Mouse (Mus musculus): Measurements from ENCODE around the gene Itgav. TPM values are rescaled to one million over a fixed set of nuclear protein-coding genes. Genes with fewer than 3 reads are reported as not detected.

The Itgav gene
- polyA plus RNA-seq, 1 experiment from 2014 or later: 76.8 TPM

GRCm38 (mm10) chr2:83766058-83766457, 41.9 kb downstream of the Itgav start:
- peaks cover 7% of the 10 kb centered on the region for H3K36me3 ChIP-seq (ENCODE audit: control insufficient read depth, insufficient read depth, low read length)
- no peak overlapping the region for H3K9ac ChIP-seq (ENCODE audit: low read length)
- H3K4me1 ChIP-seq (ENCODE audit: control insufficient read depth, insufficient read depth, low read length): no peaks in the 10 kb centered on the region
- H3K27me3 ChIP-seq (ENCODE audit: control insufficient read depth, insufficient read depth, low read length): no peaks in the 10 kb centered on the region
- H3K4me2 ChIP-seq (ENCODE audit: low read depth, low read length): no peak overlapping the region
- no peak for ATAC-seq (ENCODE audit: insufficient read depth, low FRiP score)
- H3K27ac ChIP-seq (ENCODE audit: low read length): no peak overlapping the region
- no peak overlapping the region for H3K4me3 ChIP-seq (replicated peaks; ENCODE audit: low read length)
- 45% methylated on average over 6 of the region's 6 CpGs for WGBS
- H3K9me3 ChIP-seq (replicated peaks; ENCODE audit: control insufficient read depth, low read length): no peaks in the 10 kb centered on the region

- Histone ChIP-seq H3K4me1 (ENCODE audit: control insufficient read depth, insufficient read depth, low read length) (no peaks in the 10 kb centered on the region), H3K27me3 (ENCODE audit: control insufficient read depth, insufficient read depth, low read length) (no peaks in the 10 kb centered on the region), H3K4me3 (replicated peaks; ENCODE audit: low read length) (no peak overlapping the region), H3K9ac (ENCODE audit: low read length) (no peak overlapping the region), H3K4me2 (ENCODE audit: low read depth, low read length) (no peak overlapping the region), H3K9me3 (replicated peaks; ENCODE audit: control insufficient read depth, low read length) (no peaks in the 10 kb centered on the region), H3K27ac (ENCODE audit: low read length) (no peak overlapping the region), H3K36me3 (ENCODE audit: control insufficient read depth, insufficient read depth, low read length) (peaks cover 7% of the 10 kb centered on the region)
- ATAC-seq (ENCODE audit: insufficient read depth, low FRiP score): no peak
- 81% methylated on average over 1 of the region's 1 CpGs for WGBS
These were observed 42.7 kb downstream of the Itgav start for GRCm38 (mm10) chr2:83766878-83767277.

DNA sequence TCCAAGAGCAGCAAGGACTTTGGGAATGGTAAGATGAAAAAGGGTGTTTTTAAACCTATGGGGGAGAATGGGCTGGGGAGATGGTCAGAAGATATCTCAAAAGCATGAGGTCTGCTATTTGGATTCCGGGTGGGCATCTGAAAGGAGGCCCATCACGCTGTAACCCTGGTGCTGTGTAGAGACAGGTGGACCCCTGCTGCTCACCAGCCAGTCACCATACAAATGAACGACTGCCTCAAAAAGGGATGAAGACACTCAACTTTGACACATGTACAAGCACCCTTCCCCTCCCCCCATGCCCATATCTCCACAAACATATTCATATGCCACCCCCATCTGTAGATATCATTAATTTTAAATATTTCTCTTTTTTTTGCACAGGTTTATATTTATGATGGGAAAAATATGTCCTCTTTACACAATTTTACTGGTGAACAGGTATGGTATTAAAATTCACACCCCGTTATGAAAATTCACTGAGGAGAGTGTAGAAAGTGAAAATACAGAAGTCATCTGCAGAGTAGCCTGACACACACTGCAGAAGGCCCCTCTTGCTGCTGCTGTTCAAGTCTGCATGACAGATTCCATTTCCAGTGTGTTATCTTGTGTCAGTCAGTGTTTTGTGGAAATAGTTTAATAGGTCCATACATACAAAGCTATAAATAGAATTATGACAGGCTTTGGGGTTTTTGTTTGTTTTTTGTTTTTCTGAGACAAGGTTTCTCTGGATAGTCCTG, 44.3 kb downstream of the Itgav start:
- H3K36me3 ChIP-seq (ENCODE audit: control insufficient read depth, insufficient read depth, low read length): peaks cover 17% of the 10 kb centered on the region
- H3K4me2 ChIP-seq (ENCODE audit: low read depth, low read length): no peak overlapping the region
- ATAC-seq (ENCODE audit: insufficient read depth, low FRiP score): no peak
- 90% methylated on average over 4 of the region's 4 CpGs for WGBS
- no peak overlapping the region for H3K9ac ChIP-seq (ENCODE audit: low read length)
- H3K9me3 ChIP-seq (replicated peaks; ENCODE audit: control insufficient read depth, low read length): no peaks in the 10 kb centered on the region
- H3K4me3 ChIP-seq (replicated peaks; ENCODE audit: low read length): no peak overlapping the region
- no peak overlapping the region for H3K27ac ChIP-seq (ENCODE audit: low read length)
- H3K27me3 ChIP-seq (ENCODE audit: control insufficient read depth, insufficient read depth, low read length): no peaks in the 10 kb centered on the region
- H3K4me1 ChIP-seq (ENCODE audit: control insufficient read depth, insufficient read depth, low read length): no peaks in the 10 kb centered on the region

GRCm38 (mm10) chr2:83771155-83771812, 47.1 kb downstream of the Itgav start:
- Histone ChIP-seq H3K9me3 (replicated peaks; ENCODE audit: control insufficient read depth, low read length) (no peaks in the 10 kb centered on the region), H3K4me3 (replicated peaks; ENCODE audit: low read length) (no peak overlapping the region), H3K4me1 (ENCODE audit: control insufficient read depth, insufficient read depth, low read length) (no peaks in the 10 kb centered on the region), H3K9ac (ENCODE audit: low read length) (no peak overlapping the region), H3K27ac (ENCODE audit: low read length) (no peak overlapping the region), H3K4me2 (ENCODE audit: low read depth, low read length) (no peak overlapping the region), H3K27me3 (ENCODE audit: control insufficient read depth, insufficient read depth, low read length) (no peaks in the 10 kb centered on the region), H3K36me3 (ENCODE audit: control insufficient read depth, insufficient read depth, low read length) (peaks cover 13% of the 10 kb centered on the region)
- 59% methylated on average over 7 of the region's 7 CpGs for WGBS
- ATAC-seq (ENCODE audit: insufficient read depth, low FRiP score): no peak

DNA sequence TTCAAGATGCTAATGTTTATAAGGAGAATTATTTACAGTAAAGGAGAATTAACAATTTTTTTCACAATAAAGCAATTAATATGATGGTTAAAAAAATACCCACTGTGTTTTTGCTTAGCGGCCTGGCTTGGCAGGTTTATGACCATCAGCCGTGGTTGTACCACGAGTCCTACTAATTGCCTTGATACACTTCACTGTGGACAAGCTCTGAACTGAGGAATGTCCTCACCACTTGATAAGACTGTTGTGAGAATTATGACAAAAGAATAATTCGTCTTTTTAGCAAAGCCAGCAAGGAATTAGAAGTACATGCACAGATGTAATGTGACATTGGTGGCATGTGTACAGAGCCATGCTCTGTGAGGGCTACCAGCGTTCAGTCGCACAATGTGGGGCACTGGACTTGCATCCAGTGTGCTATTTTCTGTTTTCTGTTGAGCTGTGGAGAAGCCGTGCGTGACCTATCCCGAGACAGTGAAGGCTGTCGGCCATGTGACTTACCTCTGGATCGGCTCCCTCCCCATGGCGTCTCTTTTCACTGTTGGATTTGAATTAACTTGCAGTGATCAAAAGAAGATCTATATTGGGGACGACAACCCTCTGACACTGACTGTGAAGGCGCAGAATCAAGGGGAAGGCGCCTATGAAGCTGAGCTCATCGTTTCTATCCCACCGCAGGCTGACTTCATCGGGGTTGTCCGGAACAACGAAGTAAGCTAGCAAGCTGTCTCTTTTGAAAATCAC, 67.3 kb downstream of the Itgav start:
- Histone ChIP-seq H3K27ac (ENCODE audit: low read length) (no peak overlapping the region), H3K36me3 (ENCODE audit: control insufficient read depth, insufficient read depth, low read length) (0 out of 2 replicates have a peak, but pooled peaks cover 17% of the 10 kb centered on the region), H3K9me3 (replicated peaks; ENCODE audit: control insufficient read depth, low read length) (no peaks in the 10 kb centered on the region), H3K4me2 (ENCODE audit: low read depth, low read length) (no peak overlapping the region), H3K4me1 (ENCODE audit: control insufficient read depth, insufficient read depth, low read length) (no peaks in the 10 kb centered on the region), H3K9ac (ENCODE audit: low read length) (no peak overlapping the region), H3K4me3 (replicated peaks; ENCODE audit: low read length) (no peak overlapping the region), H3K27me3 (ENCODE audit: control insufficient read depth, insufficient read depth, low read length) (no peaks in the 10 kb centered on the region)
- WGBS: 91% methylated on average over 20 of the region's 20 CpGs
- ATAC-seq (ENCODE audit: insufficient read depth, low FRiP score): no peak

DNA sequence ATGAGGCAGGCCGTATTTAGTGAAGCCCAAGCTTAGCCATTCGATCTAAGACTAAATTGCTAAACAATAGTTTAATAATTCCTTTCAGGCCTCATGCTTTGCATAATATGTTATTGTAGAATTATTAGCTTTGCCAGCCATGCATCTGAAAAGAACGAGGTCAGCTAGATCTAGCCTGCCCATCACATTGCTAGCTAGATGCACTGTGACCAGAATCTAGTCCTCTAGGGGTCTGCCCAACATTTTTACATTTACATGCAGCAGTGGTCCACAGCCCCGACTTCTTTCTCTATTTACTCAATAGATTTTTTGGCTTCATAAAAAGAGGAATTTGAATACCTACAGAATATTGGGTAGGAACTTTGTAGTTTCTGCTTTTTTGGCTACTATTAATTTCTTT, 67.9 kb downstream of the Itgav start:
- no peak overlapping the region for H3K4me2 ChIP-seq (ENCODE audit: low read depth, low read length)
- WGBS: 91% methylated on average over 4 of the region's 4 CpGs
- no peak overlapping the region for H3K9ac ChIP-seq (ENCODE audit: low read length)
- no peak for ATAC-seq (ENCODE audit: insufficient read depth, low FRiP score)
- H3K4me3 ChIP-seq (replicated peaks; ENCODE audit: low read length): no peak overlapping the region
- no peaks in the 10 kb centered on the region for H3K27me3 ChIP-seq (ENCODE audit: control insufficient read depth, insufficient read depth, low read length)
- no peaks in the 10 kb centered on the region for H3K4me1 ChIP-seq (ENCODE audit: control insufficient read depth, insufficient read depth, low read length)
- H3K9me3 ChIP-seq (replicated peaks; ENCODE audit: control insufficient read depth, low read length): no peaks in the 10 kb centered on the region
- H3K27ac ChIP-seq (ENCODE audit: low read length): no peak overlapping the region
- H3K36me3 ChIP-seq (ENCODE audit: control insufficient read depth, insufficient read depth, low read length): 0 out of 2 replicates have a peak, but pooled peaks cover 17% of the 10 kb centered on the region

GRCm38 (mm10) chr2:83795766-83796165, 71.6 kb downstream of the Itgav start:
- H3K27me3 ChIP-seq (ENCODE audit: control insufficient read depth, insufficient read depth, low read length): no peaks in the 10 kb centered on the region
- no peak for ATAC-seq (ENCODE audit: insufficient read depth, low FRiP score)
- H3K4me1 ChIP-seq (ENCODE audit: control insufficient read depth, insufficient read depth, low read length): no peaks in the 10 kb centered on the region
- 79% methylated on average over 4 of the region's 4 CpGs for WGBS
- no peaks in the 10 kb centered on the region for H3K9me3 ChIP-seq (replicated peaks; ENCODE audit: control insufficient read depth, low read length)
- no peak overlapping the region for H3K27ac ChIP-seq (ENCODE audit: low read length)
- no peak overlapping the region for H3K9ac ChIP-seq (ENCODE audit: low read length)
- H3K4me2 ChIP-seq (ENCODE audit: low read depth, low read length): no peak overlapping the region
- H3K4me3 ChIP-seq (replicated peaks; ENCODE audit: low read length): no peak overlapping the region
- H3K36me3 ChIP-seq (ENCODE audit: control insufficient read depth, insufficient read depth, low read length): peaks cover 18% of the 10 kb centered on the region; the same call in 1 of the 2 replicates

GRCm38 (mm10) chr2:83797902-83798497, 73.8 kb downstream of the Itgav start:
- H3K9me3 ChIP-seq (replicated peaks; ENCODE audit: control insufficient read depth, low read length): no peaks in the 10 kb centered on the region
- 83% methylated on average over 9 of the region's 9 CpGs for WGBS
- H3K27ac ChIP-seq (ENCODE audit: low read length): no peak overlapping the region
- H3K9ac ChIP-seq (ENCODE audit: low read length): no peak overlapping the region
- no peak overlapping the region for H3K4me2 ChIP-seq (ENCODE audit: low read depth, low read length)
- no peaks in the 10 kb centered on the region for H3K27me3 ChIP-seq (ENCODE audit: control insufficient read depth, insufficient read depth, low read length)
- H3K36me3 ChIP-seq (ENCODE audit: control insufficient read depth, insufficient read depth, low read length): peaks cover 22% of the 10 kb centered on the region
- ATAC-seq (ENCODE audit: insufficient read depth, low FRiP score): no peak
- H3K4me1 ChIP-seq (ENCODE audit: control insufficient read depth, insufficient read depth, low read length): no peaks in the 10 kb centered on the region
- no peak overlapping the region for H3K4me3 ChIP-seq (replicated peaks; ENCODE audit: low read length)

Measured in stomach, embryonic 16.5 days (tissue).